Mouse (Mus musculus): Measurements from ENCODE around the gene Lmo7. TPM values are rescaled to one million over a fixed set of nuclear protein-coding genes. Genes with fewer than 3 reads are reported as not detected.

Gene Lmo7
- total RNA-seq, 2 experiments from 2014 or later: 0.26 TPM; not detected in 1

DNA sequence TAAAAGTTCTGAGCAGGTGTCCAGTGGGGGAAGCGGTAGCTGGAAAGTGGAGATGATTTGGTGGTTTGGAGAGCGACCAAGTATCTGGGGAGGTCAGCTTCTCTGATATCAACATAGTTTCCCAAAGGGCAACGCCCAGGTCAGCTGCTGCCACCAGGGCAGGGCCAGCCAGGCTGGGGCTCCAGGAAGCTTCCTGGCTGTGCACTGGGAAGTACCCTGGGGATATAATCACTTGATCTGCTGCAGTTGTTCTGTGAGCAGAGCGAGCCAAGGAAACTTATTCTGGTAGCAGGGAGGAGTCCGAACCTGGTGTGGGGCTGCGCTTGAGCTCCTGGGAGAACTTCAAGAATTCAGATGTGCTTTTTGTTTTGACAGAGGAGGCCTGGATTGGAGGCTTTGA is 139.4 kb downstream of the Lmo7 start:
- no peak for ATAC-seq (replicated peaks; ENCODE audit: low FRiP score, poor library complexity, severe bottlenecking)

DNA sequence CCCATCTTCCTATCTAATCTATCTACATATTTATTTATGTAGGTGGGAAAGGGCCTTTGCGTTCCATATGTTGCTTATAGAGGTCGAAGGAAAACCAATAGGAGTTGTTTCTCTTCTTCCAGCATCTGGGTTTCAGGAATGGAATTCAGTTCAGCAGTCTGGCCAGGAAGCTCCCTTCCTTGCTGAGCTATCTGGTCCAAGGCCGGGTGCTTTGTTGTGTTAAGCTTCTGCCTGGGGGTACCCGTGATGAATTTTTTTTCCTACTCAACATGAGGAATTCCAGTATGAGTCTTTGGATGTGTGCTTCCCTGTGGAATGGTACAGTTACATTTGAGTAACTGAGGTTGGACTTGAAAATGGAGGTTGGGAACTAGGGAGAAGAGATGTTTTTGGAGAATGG is 139.9 kb downstream of the Lmo7 start:
- no peak for ATAC-seq (replicated peaks; ENCODE audit: low FRiP score, poor library complexity, severe bottlenecking)

DNA sequence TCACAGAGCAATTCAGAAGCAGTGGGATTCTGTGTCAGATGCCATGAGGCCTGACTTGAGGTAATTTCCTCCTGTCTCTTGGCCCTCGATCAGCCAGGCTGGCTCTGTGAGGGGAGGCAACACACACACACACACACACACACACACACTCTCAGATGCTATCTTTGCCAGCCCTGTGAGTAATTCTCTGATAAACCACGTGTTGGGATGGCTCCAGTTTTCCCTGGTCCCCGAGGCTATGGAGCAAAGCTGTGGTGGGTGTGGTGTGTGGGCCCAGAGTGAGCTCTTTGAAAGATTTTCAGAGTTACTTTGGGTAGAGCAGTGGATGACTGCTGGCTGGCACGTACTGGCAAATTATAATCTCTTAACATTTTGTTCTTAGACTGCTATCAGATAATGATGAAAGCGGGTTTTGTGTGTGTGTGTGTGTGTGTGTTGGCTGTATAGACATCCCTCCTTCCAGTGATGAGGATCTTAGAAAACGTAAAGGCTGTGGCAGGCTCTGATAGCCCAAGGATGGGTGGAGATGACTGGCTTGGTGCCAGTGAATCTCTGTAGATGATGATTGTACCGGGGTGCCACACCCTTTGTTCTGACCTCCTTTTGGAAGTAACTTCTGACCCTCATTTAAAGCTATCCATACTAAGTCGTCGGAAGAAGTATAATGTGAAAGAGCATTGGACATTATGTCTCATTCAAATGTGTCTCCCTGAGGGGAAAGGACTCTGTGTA is 140.6 kb downstream of the Lmo7 start:
- ATAC-seq (replicated peaks; ENCODE audit: low FRiP score, poor library complexity, severe bottlenecking): no peak

- no peak for ATAC-seq (replicated peaks; ENCODE audit: low FRiP score, poor library complexity, severe bottlenecking)
These were observed 143.1 kb downstream of the Lmo7 start for GRCm38 (mm10) chr14:101872846-101873245.

DNA sequence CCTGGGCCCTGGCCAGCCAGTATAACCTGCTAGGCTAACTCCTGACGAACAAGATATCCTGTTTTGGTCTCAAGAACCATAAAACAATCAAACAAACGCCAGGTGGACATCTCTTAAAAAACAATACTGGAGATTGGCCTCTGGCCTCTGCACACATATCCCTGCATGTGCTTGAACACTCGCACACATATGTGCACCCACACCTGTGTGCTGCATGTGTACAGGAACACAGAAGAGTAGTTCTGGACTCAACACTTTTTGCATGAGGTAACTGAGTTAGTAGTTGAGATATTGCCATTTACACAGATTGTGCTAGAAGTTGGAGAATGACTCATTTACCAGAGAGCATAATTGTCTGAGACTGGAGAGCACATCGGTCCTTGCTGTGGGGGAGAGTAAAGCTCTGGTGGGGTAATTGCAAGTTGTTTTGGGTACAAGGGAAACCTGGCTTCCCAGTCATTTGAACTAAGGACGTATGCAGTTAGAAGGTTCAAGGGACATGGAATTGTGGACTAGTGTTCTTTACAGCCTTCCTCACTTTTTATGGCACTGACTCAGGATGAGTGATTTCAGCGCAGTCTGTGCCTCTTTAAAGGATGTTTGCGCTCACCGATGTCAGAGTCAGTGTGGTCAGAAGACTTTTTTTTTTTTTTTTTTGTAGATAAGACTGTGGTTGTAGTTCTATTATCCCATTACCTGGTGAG is 148.7 kb downstream of the Lmo7 start:
- no peak for ATAC-seq (replicated peaks; ENCODE audit: low FRiP score, poor library complexity, severe bottlenecking)

- no peak for ATAC-seq (replicated peaks; ENCODE audit: low FRiP score, poor library complexity, severe bottlenecking)
These were observed 149.4 kb downstream of the Lmo7 start for GRCm38 (mm10) chr14:101879050-101879694.

DNA sequence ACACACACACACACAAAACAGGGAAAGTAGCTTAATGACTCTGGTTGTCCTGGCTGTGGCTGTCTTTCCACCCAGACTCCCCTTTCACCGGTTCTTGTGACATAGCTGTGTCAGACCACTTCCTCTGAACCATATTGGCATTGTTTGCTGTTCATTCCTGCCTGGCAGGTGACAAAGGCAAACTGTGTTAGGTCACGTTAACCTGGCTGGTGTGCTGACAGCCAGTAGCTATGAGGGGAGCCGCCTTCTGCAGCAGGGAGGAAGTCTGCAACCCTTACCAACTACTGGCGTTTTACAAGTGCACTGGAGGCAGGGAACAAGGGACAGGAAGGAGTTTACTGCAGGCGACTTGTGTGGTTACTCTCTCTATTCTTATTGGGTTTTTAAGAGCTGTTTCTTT is 153.2 kb downstream of the Lmo7 start:
- ATAC-seq (replicated peaks; ENCODE audit: low FRiP score, poor library complexity, severe bottlenecking): no peak

DNA sequence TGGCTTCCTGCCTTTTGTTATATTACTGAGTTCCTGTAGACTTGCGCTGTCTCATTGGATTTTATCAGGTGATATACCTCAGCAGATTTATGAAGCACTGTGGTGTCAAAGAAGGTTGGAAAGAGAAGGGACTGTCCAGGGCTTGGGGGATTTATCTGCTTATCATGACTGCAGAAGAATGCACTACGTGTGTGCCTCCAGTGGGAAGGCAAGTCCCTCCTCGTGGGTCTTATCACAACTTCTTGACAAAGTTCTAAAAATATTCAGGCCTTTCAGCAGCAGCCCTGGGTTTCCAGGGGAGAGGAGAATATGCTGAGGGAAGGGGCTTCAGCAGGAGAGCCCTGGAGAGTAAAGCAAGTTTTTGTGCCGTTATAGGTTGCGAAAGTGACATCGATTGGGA is 154.0 kb downstream of the Lmo7 start:
- ATAC-seq (replicated peaks; ENCODE audit: low FRiP score, poor library complexity, severe bottlenecking): no peak

GRCm38 (mm10) chr14:101886320-101886719 is 156.6 kb downstream of the Lmo7 start:
- ATAC-seq (replicated peaks; ENCODE audit: low FRiP score, poor library complexity, severe bottlenecking): no peak

GRCm38 (mm10) chr14:101891903-101892448 is 162.2 kb downstream of the Lmo7 start:
- no peak for ATAC-seq (replicated peaks; ENCODE audit: low FRiP score, poor library complexity, severe bottlenecking)

DNA sequence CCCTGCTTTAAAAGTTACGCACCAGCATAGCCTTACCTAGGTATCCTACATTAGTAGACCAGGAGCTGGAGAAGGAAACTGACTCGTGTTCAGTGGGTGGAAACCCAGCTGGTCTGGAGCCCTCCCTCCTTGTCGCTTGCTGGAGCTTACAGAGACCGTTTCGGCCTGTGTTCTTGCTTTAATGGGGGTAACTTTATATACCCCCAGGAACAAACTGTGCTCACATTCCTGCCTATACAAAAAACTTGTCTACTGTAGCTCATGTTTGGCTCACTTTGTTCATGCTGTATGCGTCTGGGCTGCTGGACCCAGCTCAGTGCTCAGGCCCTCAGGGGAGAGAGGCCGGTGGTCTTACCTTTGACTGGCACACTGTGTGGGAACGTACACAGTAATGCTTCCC is 162.7 kb downstream of the Lmo7 start:
- no peak for ATAC-seq (replicated peaks; ENCODE audit: low FRiP score, poor library complexity, severe bottlenecking)

DNA sequence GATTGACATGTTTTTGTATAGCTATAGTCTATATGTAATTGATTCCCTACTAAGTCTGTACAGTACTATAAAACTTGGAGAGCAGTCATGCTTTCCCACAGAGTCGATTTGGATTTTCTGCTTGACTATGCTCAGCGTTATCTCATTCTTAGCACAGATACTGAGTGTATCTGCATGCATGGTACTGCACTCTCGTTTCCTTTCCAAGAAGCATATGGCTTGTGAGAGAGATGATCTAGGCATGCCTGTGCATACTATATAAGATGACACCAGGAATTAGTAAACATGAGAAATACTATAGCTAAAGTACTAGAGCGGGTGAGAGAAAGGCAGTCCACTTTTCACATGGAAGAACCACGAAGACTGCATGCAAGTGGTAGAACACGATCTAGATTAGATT is 163.5 kb downstream of the Lmo7 start:
- ATAC-seq (replicated peaks; ENCODE audit: low FRiP score, poor library complexity, severe bottlenecking): no peak

GRCm38 (mm10) chr14:101898250-101898649 is 168.5 kb downstream of the Lmo7 start:
- no peak for ATAC-seq (replicated peaks; ENCODE audit: low FRiP score, poor library complexity, severe bottlenecking)

- no peak for ATAC-seq (replicated peaks; ENCODE audit: low FRiP score, poor library complexity, severe bottlenecking)
These were observed 171.7 kb downstream of the Lmo7 start for GRCm38 (mm10) chr14:101901496-101901895.

DNA sequence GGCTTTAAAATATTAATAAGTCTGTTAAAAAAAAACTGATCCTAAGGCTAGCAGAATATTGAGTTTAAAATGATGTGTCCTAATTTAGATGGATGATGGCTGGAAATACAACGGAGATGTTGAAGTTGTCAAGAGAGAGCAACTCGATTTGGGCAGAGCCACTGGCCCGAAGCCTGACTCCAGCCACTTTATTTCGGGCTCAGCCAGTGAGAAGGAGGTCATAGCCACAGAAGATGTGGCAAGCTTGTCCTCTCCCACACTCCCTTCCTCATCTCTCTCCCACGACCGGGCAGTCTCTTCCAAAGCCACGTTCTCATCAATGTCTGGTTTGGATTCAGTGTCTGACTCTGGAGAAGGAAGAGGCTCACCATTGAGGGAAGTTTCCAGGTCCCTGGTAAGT is 172.2 kb downstream of the Lmo7 start:
- no peak for ATAC-seq (replicated peaks; ENCODE audit: low FRiP score, poor library complexity, severe bottlenecking)

- no peak for ATAC-seq (replicated peaks; ENCODE audit: low FRiP score, poor library complexity, severe bottlenecking)
These were observed 174.0 kb downstream of the Lmo7 start for GRCm38 (mm10) chr14:101903722-101904121.

DNA sequence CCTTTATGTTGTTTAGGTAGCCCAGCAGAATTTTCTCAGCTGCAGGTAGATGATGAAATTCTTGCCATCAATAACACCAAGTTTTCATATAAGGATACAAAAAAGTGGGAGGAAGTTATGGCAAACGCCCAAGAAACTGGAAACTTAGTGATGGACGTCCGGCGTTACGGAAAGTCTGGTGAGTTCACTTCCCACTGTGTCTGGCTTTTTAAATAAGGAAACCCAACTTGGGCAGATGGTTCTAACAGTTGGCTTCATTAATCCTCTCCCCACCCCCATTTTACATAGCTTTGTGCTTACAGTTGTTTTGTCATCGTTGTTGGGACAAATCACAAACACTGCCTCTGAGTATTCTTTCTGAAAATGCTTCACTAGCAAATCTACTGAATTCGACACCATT is 182.2 kb downstream of the Lmo7 start:
- no peak for ATAC-seq (replicated peaks; ENCODE audit: low FRiP score, poor library complexity, severe bottlenecking)

GRCm38 (mm10) chr14:101912392-101912791 is 182.6 kb downstream of the Lmo7 start:
- ATAC-seq (replicated peaks; ENCODE audit: low FRiP score, poor library complexity, severe bottlenecking): no peak

DNA sequence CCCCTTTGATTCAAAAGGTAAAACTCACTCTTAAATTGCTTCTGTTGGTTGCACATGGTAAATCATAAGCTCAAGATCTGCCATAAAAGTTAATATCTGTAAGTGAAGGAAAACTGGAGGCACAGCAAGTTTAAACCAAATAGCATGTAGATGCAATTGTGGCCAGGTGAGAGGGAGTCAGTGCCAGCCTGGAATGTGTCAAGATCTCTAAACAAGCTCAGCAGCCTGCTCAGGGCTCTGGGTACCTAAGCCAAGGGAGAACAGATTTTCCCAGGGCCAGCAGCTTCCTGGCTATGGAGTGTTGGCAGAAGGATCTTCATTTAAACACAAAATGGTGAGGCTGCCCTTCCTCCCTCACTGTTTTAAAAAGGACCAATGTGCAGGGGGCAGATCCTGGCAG is 184.6 kb downstream of the Lmo7 start:
- no peak for ATAC-seq (replicated peaks; ENCODE audit: low FRiP score, poor library complexity, severe bottlenecking)

DNA sequence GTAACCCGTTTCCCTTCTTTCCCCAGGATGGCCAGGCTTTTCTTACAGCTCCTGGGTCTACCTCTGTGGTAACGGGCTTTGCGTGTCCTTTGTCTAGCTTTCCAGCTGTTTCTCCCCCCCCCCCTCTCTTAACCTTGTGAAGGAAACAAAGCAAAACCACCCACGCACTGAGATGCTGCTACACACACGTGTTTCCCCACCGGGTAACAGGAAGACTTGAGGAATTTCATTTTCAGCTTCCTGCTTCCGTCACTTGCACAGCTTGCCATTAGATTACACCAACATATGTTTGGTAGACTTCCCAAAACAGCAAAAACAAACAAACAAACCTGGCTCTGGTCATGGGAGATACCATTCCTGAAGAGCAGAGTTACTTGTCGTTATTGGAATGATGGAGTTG is 186.1 kb downstream of the Lmo7 start:
- ATAC-seq (replicated peaks; ENCODE audit: low FRiP score, poor library complexity, severe bottlenecking): no peak

- ATAC-seq (replicated peaks; ENCODE audit: low FRiP score, poor library complexity, severe bottlenecking): no peak
These were observed 188.7 kb downstream of the Lmo7 start for GRCm38 (mm10) chr14:101918471-101918870.

All from erythroblast, adult 5-6 weeks (primary cell).